Mouse (Mus musculus): Measurements from ENCODE around the gene Ascl1. TPM values are rescaled to one million over a fixed set of nuclear protein-coding genes. Genes with fewer than 3 reads are reported as not detected.

Ascl1 gene
- polyA plus RNA-seq, 1 experiment from 2014 or later = 53.1 TPM

DNA sequence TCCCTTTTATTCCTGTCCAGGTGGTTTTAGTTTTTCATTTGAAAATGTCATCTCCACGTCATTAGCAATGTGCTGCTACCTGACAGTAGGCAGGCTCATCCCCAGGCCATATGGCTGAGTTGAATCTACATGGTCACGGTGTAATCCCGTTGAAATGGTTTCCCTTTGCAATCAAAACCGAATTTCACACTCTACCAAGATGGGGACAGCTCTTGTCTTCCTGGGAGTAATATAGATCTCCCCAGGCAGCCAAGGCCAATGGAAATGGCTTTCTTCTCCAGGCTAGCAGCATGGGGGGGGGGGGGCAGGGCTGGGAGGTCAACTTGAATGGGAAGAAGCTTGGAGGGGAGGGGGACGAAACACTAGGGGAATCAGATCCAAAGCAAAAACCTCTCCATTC lies 15.6 kb downstream of the Ascl1 start:
- no peak overlapping the region for H3K4me2 ChIP-seq (replicated peaks)
- no peaks in the 10 kb centered on the region for H3K27me3 ChIP-seq
- H3K27ac ChIP-seq = no peak overlapping the region
- 38% methylated on average over 5 of the region's 5 CpGs for WGBS
- no peak overlapping the region for H3K4me3 ChIP-seq (replicated peaks)
- H3K9me3 ChIP-seq = peaks cover 4% of the 10 kb centered on the region; the same call in 1 of the 2 replicates
- H3K4me1 ChIP-seq (replicated peaks) = peaks cover 18% of the 10 kb centered on the region
- ATAC-seq = peak; percentile 63; the same call in 1 of the 2 replicates
- H3K36me3 ChIP-seq = no peaks in the 10 kb centered on the region
- H3K9ac ChIP-seq (replicated peaks) = no peak overlapping the region

DNA sequence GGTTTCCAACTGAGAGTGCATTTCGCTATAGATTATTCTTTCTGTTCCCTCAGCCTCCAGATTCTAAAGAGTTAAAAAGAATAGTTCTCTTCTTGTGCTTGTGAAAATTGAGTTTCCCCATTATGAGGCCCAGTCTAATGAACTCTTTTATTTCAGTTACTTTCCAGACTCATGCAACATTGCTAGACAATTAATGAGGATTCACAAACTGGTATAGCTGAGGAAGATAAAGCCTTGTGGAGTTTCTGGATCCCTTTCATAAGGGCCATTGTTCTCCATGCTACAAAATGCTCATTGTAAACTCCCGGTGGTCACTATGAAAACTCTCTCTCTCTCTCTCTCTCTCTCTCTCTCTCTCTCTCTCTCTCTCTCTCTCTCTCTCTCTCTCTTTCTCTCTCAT lies 18.5 kb downstream of the Ascl1 start:
- ATAC-seq = no peak
- Histone ChIP-seq H3K27me3 (no peaks in the 10 kb centered on the region), H3K4me3 (replicated peaks) (no peak overlapping the region), H3K27ac (no peak overlapping the region), H3K9ac (replicated peaks) (no peak overlapping the region), H3K4me2 (replicated peaks) (no peak overlapping the region), H3K9me3 (peaks cover 1% of the 10 kb centered on the region; the same call in 1 of the 2 replicates), H3K4me1 (replicated peaks) (peaks cover 21% of the 10 kb centered on the region), H3K36me3 (no peaks in the 10 kb centered on the region)
- whole genome bisulfite sequencing = 31% methylated on average over 2 of the region's 2 CpGs

DNA sequence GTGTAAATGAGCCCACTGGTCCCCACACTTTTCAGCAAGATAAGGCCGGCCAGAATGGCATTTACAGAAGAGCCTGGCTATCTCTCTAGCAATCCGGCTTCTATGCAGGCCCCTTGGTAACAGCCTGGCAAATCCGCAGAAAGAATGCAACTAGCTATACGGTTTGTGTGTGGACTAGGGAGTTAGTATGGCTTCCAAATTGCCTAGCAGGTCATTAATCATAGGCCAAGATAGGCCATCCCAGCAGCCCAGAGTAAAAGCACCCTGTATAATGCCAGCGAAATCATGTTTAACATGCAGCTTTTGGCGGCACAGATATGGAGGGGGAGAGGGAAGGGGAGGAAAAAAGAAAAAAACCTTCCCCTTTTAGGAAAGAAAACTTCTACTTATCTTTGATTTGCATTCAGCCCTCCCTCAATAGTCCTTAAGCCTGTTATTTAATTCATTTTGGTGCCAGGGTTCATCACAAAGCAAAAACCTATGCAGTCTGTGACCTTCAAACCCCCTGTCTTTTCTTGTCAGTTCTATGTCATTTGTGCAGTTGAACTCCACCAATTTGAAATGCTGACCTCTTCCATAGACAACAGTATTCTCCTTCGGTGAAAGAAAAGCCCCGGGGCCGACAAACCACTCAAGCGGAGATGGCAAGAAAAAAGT lies 19.9 kb downstream of the Ascl1 start:
- Histone ChIP-seq H3K9me3 (no peaks in the 10 kb centered on the region), H3K4me3 (replicated peaks) (no peak overlapping the region), H3K27me3 (no peaks in the 10 kb centered on the region), H3K27ac (peak overlapping the region; percentile 58), H3K4me1 (replicated peaks) (peaks cover 21% of the 10 kb centered on the region), H3K4me2 (replicated peaks) (no peak overlapping the region), H3K36me3 (no peaks in the 10 kb centered on the region), H3K9ac (replicated peaks) (no peak overlapping the region)
- WGBS = 20% methylated on average over 10 of the region's 10 CpGs
- ATAC-seq = peak; percentile 70

DNA sequence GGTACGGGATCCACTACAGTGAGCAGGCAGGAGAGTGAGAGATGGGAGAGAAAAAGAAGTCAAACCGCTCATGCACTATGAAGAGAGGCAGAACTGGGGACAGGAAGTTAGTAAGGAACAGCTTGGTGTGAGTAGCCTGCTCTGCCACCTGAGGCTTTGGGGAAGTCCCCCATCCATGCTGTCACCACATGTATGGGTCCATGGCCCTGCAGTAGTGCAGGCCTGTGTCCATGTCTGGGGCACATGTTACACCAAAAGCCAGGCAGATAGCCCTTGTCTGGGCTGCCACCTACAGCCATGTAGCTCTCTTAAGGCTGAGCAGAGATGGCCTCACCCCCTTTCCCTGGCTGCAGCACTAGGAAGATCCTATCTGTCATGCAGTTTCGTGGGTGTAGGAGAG lies 42.7 kb downstream of the Ascl1 start:
- no peaks in the 10 kb centered on the region for H3K9me3 ChIP-seq
- 93% methylated on average over 3 of the region's 3 CpGs for WGBS

GRCm38 (mm10) chr10:87449368-87449767 lies 44.1 kb downstream of the Ascl1 start:
- 63% methylated on average over 6 of the region's 6 CpGs for WGBS
- ATAC-seq = no peak
- H3K4me2 ChIP-seq (replicated peaks) = no peak overlapping the region
- H3K27me3 ChIP-seq = no peaks in the 10 kb centered on the region
- H3K4me1 ChIP-seq (replicated peaks) = peaks cover 29% of the 10 kb centered on the region
- no peak overlapping the region for H3K4me3 ChIP-seq (replicated peaks)
- H3K27ac ChIP-seq = no peak overlapping the region
- H3K9me3 ChIP-seq = no peaks in the 10 kb centered on the region
- no peaks in the 10 kb centered on the region for H3K36me3 ChIP-seq
- no peak overlapping the region for H3K9ac ChIP-seq (replicated peaks)

More for the DNA sequence above, 42.7 kb downstream of the Ascl1 start:
- H3K4me2 ChIP-seq (replicated peaks) = no peak overlapping the region
- H3K36me3 ChIP-seq = no peaks in the 10 kb centered on the region
- H3K9ac ChIP-seq (replicated peaks) = no peak overlapping the region
- H3K4me1 ChIP-seq (replicated peaks) = peaks cover 29% of the 10 kb centered on the region
- no peak overlapping the region for H3K4me3 ChIP-seq (replicated peaks)
- ATAC-seq = no peak
- H3K27ac ChIP-seq = no peak overlapping the region
- H3K27me3 ChIP-seq = no peaks in the 10 kb centered on the region

GRCm38 (mm10) chr10:87448257-87448656 lies 45.2 kb downstream of the Ascl1 start:
- 14% methylated on average over 5 of the region's 5 CpGs for WGBS
- Histone ChIP-seq H3K9ac (replicated peaks) (no peak overlapping the region), H3K4me2 (replicated peaks) (peak overlapping the region; percentile 32), H3K36me3 (no peaks in the 10 kb centered on the region), H3K9me3 (no peaks in the 10 kb centered on the region), H3K4me3 (replicated peaks) (no peak overlapping the region), H3K4me1 (replicated peaks) (peaks cover 35% of the 10 kb centered on the region), H3K27ac (peak overlapping the region; percentile 75), H3K27me3 (no peaks in the 10 kb centered on the region)
- no peak; the same call in 1 of the 2 replicates for ATAC-seq

DNA sequence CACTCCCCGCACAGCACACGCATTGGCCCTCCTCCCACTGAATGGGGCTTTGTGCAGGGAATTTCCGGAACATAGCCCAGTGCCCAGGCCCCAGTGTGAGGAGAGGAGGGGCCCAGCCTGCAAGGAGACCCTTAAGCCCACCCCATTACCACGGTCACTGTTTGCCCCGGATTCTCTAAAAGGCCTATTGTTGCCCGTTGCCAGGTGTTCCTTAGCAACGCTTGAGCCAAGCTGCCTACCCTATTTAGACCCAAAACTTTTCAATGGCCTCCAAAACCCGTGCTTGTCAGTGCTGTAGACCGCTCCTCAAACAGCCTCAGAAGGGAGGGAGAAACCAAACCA lies 45.7 kb downstream of the Ascl1 start:
- H3K27ac ChIP-seq = peak overlapping the region; percentile 77; the same call in 1 of the 2 replicates
- peak; percentile 99 for ATAC-seq

GRCm38 (mm10) chr10:87446829-87447753 lies 46.4 kb downstream of the Ascl1 start:
- H3K9me3 ChIP-seq = no peaks in the 10 kb centered on the region
- H3K9ac ChIP-seq (replicated peaks) = no peak overlapping the region
- no peaks in the 10 kb centered on the region for H3K36me3 ChIP-seq
- peak; percentile 46 for ATAC-seq
- peak overlapping the region; percentile 77 for H3K27ac ChIP-seq
- peaks cover 35% of the 10 kb centered on the region for H3K4me1 ChIP-seq (replicated peaks)
- WGBS = 14% methylated on average over 13 of the region's 13 CpGs
- no peaks in the 10 kb centered on the region for H3K27me3 ChIP-seq
- peak overlapping the region; percentile 32 for H3K4me2 ChIP-seq (replicated peaks)
- H3K4me3 ChIP-seq (replicated peaks) = no peak overlapping the region

More for the DNA sequence above, 45.7 kb downstream of the Ascl1 start:
- peaks cover 35% of the 10 kb centered on the region for H3K4me1 ChIP-seq (replicated peaks)
- WGBS = under 1% methylated on average over 9 of the region's 9 CpGs
- no peaks in the 10 kb centered on the region for H3K9me3 ChIP-seq
- H3K9ac ChIP-seq (replicated peaks) = no peak overlapping the region
- peak overlapping the region; percentile 32 for H3K4me2 ChIP-seq (replicated peaks)
- no peaks in the 10 kb centered on the region for H3K27me3 ChIP-seq
- H3K36me3 ChIP-seq = no peaks in the 10 kb centered on the region
- no peak overlapping the region for H3K4me3 ChIP-seq (replicated peaks)

- WGBS = 68% methylated on average over 2 of the region's 2 CpGs
- H3K36me3 ChIP-seq = no peaks in the 10 kb centered on the region
- H3K9ac ChIP-seq (replicated peaks) = no peak overlapping the region
- H3K27me3 ChIP-seq = no peaks in the 10 kb centered on the region
- no peaks in the 10 kb centered on the region for H3K9me3 ChIP-seq
- no peak overlapping the region for H3K4me2 ChIP-seq (replicated peaks)
- H3K27ac ChIP-seq = peak overlapping the region; percentile 77
- H3K4me3 ChIP-seq (replicated peaks) = no peak overlapping the region
- peaks cover 35% of the 10 kb centered on the region for H3K4me1 ChIP-seq (replicated peaks)
- no peak for ATAC-seq
Measured at GRCm38 (mm10) chr10:87446139-87446828, 47.2 kb downstream of the Ascl1 start.
